Mouse (Mus musculus): ENCODE measurements at regions not wholly inside any gene's neighbourhood (a gene's known extent, or its start where the extent isn't known, plus 50 kb on each side); places are given as distances from the start of the nearest gene placed in this dataset.

GRCm38 (mm10) chr2:46315243-46315642 is 1198.0 kb upstream of the Zeb2 start:
- Histone ChIP-seq H3K36me3 (ENCODE audit: control insufficient read depth, insufficient read depth, low read length, poor library complexity, severe bottlenecking) (no peaks in the 10 kb centered on the region), H3K27ac (ENCODE audit: insufficient read depth, low read length) (no peak overlapping the region), H3K9ac (ENCODE audit: low read depth, poor library complexity, severe bottlenecking) (no peak overlapping the region), H3K27me3 (ENCODE audit: control insufficient read depth, insufficient read depth, low read length, poor library complexity, severe bottlenecking) (no peaks in the 10 kb centered on the region), H3K4me1 (ENCODE audit: control insufficient read depth, insufficient read depth, low read length) (no peaks in the 10 kb centered on the region), H3K4me3 (ENCODE audit: low read depth, low read length) (no peak overlapping the region), H3K9me3 (replicated peaks; ENCODE audit: control insufficient read depth, insufficient read depth, low read length, poor library complexity, severe bottlenecking) (no peaks in the 10 kb centered on the region)
- no peak for TF ChIP-seq EP300 (IDR thresholded peaks at IDR 0.05; ENCODE audit: insufficient read depth, low read depth, low read length)
- no peak for TF ChIP-seq POLR2A (IDR thresholded peaks at IDR 0.05; ENCODE audit: insufficient read depth, low read length)
- no peak for TF ChIP-seq CTCF (IDR thresholded peaks at IDR 0.05; ENCODE audit: low read depth, low read length)

GRCm38 (mm10) chr2:46307582-46308153 is 1190.5 kb upstream of the Zeb2 start:
- Histone ChIP-seq H3K9ac (ENCODE audit: low read depth, poor library complexity, severe bottlenecking) (no peak overlapping the region), H3K9me3 (replicated peaks; ENCODE audit: control insufficient read depth, insufficient read depth, low read length, poor library complexity, severe bottlenecking) (no peaks in the 10 kb centered on the region), H3K27ac (ENCODE audit: insufficient read depth, low read length) (no peak overlapping the region), H3K4me3 (ENCODE audit: low read depth, low read length) (no peak overlapping the region), H3K27me3 (ENCODE audit: control insufficient read depth, insufficient read depth, low read length, poor library complexity, severe bottlenecking) (no peaks in the 10 kb centered on the region), H3K4me1 (ENCODE audit: control insufficient read depth, insufficient read depth, low read length) (no peaks in the 10 kb centered on the region), H3K36me3 (ENCODE audit: control insufficient read depth, insufficient read depth, low read length, poor library complexity, severe bottlenecking) (no peaks in the 10 kb centered on the region)
- TF ChIP-seq CTCF (IDR thresholded peaks at IDR 0.05; ENCODE audit: low read depth, low read length) (no peak), EP300 (IDR thresholded peaks at IDR 0.05; ENCODE audit: insufficient read depth, low read depth, low read length) (no peak), POLR2A (IDR thresholded peaks at IDR 0.05; ENCODE audit: insufficient read depth, low read length) (no peak)

GRCm38 (mm10) chr2:46302627-46303026 is 1185.4 kb upstream of the Zeb2 start:
- H3K27me3 ChIP-seq (ENCODE audit: control insufficient read depth, insufficient read depth, low read length, poor library complexity, severe bottlenecking): no peaks in the 10 kb centered on the region
- no peak overlapping the region for H3K4me3 ChIP-seq (ENCODE audit: low read depth, low read length)
- no peaks in the 10 kb centered on the region for H3K36me3 ChIP-seq (ENCODE audit: control insufficient read depth, insufficient read depth, low read length, poor library complexity, severe bottlenecking)
- no peaks in the 10 kb centered on the region for H3K9me3 ChIP-seq (replicated peaks; ENCODE audit: control insufficient read depth, insufficient read depth, low read length, poor library complexity, severe bottlenecking)
- H3K4me1 ChIP-seq (ENCODE audit: control insufficient read depth, insufficient read depth, low read length): no peaks in the 10 kb centered on the region
- no peak overlapping the region for H3K9ac ChIP-seq (ENCODE audit: low read depth, poor library complexity, severe bottlenecking)
- TF ChIP-seq CTCF (IDR thresholded peaks at IDR 0.05; ENCODE audit: low read depth, low read length) (no peak), EP300 (IDR thresholded peaks at IDR 0.05; ENCODE audit: insufficient read depth, low read depth, low read length) (no peak), POLR2A (IDR thresholded peaks at IDR 0.05; ENCODE audit: insufficient read depth, low read length) (no peak)
- H3K27ac ChIP-seq (ENCODE audit: insufficient read depth, low read length): no peak overlapping the region

GRCm38 (mm10) chr2:46297274-46297843 is 1180.2 kb upstream of the Zeb2 start:
- Histone ChIP-seq H3K9me3 (replicated peaks; ENCODE audit: control insufficient read depth, insufficient read depth, low read length, poor library complexity, severe bottlenecking) (no peaks in the 10 kb centered on the region), H3K36me3 (ENCODE audit: control insufficient read depth, insufficient read depth, low read length, poor library complexity, severe bottlenecking) (no peaks in the 10 kb centered on the region), H3K27me3 (ENCODE audit: control insufficient read depth, insufficient read depth, low read length, poor library complexity, severe bottlenecking) (no peaks in the 10 kb centered on the region), H3K4me1 (ENCODE audit: control insufficient read depth, insufficient read depth, low read length) (no peaks in the 10 kb centered on the region), H3K4me3 (ENCODE audit: low read depth, low read length) (no peak overlapping the region), H3K27ac (ENCODE audit: insufficient read depth, low read length) (no peak overlapping the region), H3K9ac (ENCODE audit: low read depth, poor library complexity, severe bottlenecking) (no peak overlapping the region)
- TF ChIP-seq EP300 (IDR thresholded peaks at IDR 0.05; ENCODE audit: insufficient read depth, low read depth, low read length) (no peak), POLR2A (IDR thresholded peaks at IDR 0.05; ENCODE audit: insufficient read depth, low read length) (no peak), CTCF (IDR thresholded peaks at IDR 0.05; ENCODE audit: low read depth, low read length) (no peak)

- Histone ChIP-seq H3K27ac (ENCODE audit: insufficient read depth, low read length) (no peak overlapping the region), H3K36me3 (ENCODE audit: control insufficient read depth, insufficient read depth, low read length, poor library complexity, severe bottlenecking) (no peaks in the 10 kb centered on the region), H3K27me3 (ENCODE audit: control insufficient read depth, insufficient read depth, low read length, poor library complexity, severe bottlenecking) (no peaks in the 10 kb centered on the region), H3K4me3 (ENCODE audit: low read depth, low read length) (no peak overlapping the region), H3K4me1 (ENCODE audit: control insufficient read depth, insufficient read depth, low read length) (no peaks in the 10 kb centered on the region), H3K9ac (ENCODE audit: low read depth, poor library complexity, severe bottlenecking) (no peak overlapping the region), H3K9me3 (replicated peaks; ENCODE audit: control insufficient read depth, insufficient read depth, low read length, poor library complexity, severe bottlenecking) (peaks cover 4% of the 10 kb centered on the region; the same call in 1 of the 2 replicates)
- TF ChIP-seq POLR2A (IDR thresholded peaks at IDR 0.05; ENCODE audit: insufficient read depth, low read length) (no peak), EP300 (IDR thresholded peaks at IDR 0.05; ENCODE audit: insufficient read depth, low read depth, low read length) (no peak), CTCF (IDR thresholded peaks at IDR 0.05; ENCODE audit: low read depth, low read length) (no peak)
These were observed 1166.9 kb upstream of the Zeb2 start for GRCm38 (mm10) chr2:46283929-46284598.

- Histone ChIP-seq H3K36me3 (ENCODE audit: control insufficient read depth, insufficient read depth, low read length, poor library complexity, severe bottlenecking) (no peaks in the 10 kb centered on the region), H3K27ac (ENCODE audit: insufficient read depth, low read length) (no peak overlapping the region), H3K4me1 (ENCODE audit: control insufficient read depth, insufficient read depth, low read length) (no peaks in the 10 kb centered on the region), H3K4me3 (ENCODE audit: low read depth, low read length) (no peak overlapping the region), H3K9ac (ENCODE audit: low read depth, poor library complexity, severe bottlenecking) (no peak overlapping the region), H3K9me3 (replicated peaks; ENCODE audit: control insufficient read depth, insufficient read depth, low read length, poor library complexity, severe bottlenecking) (peaks cover 4% of the 10 kb centered on the region; the same call in 1 of the 2 replicates), H3K27me3 (ENCODE audit: control insufficient read depth, insufficient read depth, low read length, poor library complexity, severe bottlenecking) (no peaks in the 10 kb centered on the region)
- TF ChIP-seq POLR2A (IDR thresholded peaks at IDR 0.05; ENCODE audit: insufficient read depth, low read length) (no peak), EP300 (IDR thresholded peaks at IDR 0.05; ENCODE audit: insufficient read depth, low read depth, low read length) (no peak), CTCF (IDR thresholded peaks at IDR 0.05; ENCODE audit: low read depth, low read length) (no peak)
These were observed 1163.6 kb upstream of the Zeb2 start for GRCm38 (mm10) chr2:46280822-46281221.
